Mouse (Mus musculus) midbrain, embryonic 12.5 days (tissue): ENCODE measurements around the gene Camsap1. TPM values are rescaled to one million over a fixed set of nuclear protein-coding genes. Genes with fewer than 3 reads are reported as not detected.

ENCODE experiments used
- ATAC-seq: fragments of 200-750 bp; cut with Nextera tagmentation; 2 replicates; pipeline ENCODE4 v1.8.0; 2017; ENCODE audit warnings: low read depth, moderate TSS enrichment, moderate library complexity; ENCODE audit not compliant: low FRiP score
- H3K27ac ChIP-seq: fragments of 300-500 bp; sonication (generic); replicated peaks from 2 replicates; pipeline ENCODE4 v1.5.1; 2016; ENCODE audit warnings: mild to moderate bottlenecking
- H3K27me3 ChIP-seq: fragments of 300-500 bp; sonication (generic); 2 replicates; pipeline ENCODE4 v1.6.1; 2016; ENCODE audit warnings: mild to moderate bottlenecking
- H3K36me3 ChIP-seq: fragments of 300-500 bp; sonication (generic); 2 replicates; pipeline ENCODE4 v1.6.1; 2016
- H3K4me1 ChIP-seq: fragments of 300-500 bp; sonication (generic); 2 replicates; pipeline ENCODE4 v1.6.1; 2016
- H3K4me2 ChIP-seq: fragments of 300-500 bp; sonication (generic); replicated peaks from 2 replicates; pipeline ENCODE4 v1.6.1; 2016; ENCODE audit warnings: mild to moderate bottlenecking, moderate library complexity
- H3K4me3 ChIP-seq: fragments of 300-500 bp; sonication (generic); 2 replicates; pipeline ENCODE4 v1.5.1; 2016; ENCODE audit warnings: mild to moderate bottlenecking
- H3K9ac ChIP-seq: fragments of 300-500 bp; sonication (generic); replicated peaks from 2 replicates; pipeline ENCODE4 v1.6.1; 2016; ENCODE audit warnings: mild to moderate bottlenecking, moderate library complexity
- H3K9me3 ChIP-seq: fragments of 300-500 bp; sonication (generic); 2 replicates; pipeline ENCODE4 v1.6.1; 2016; ENCODE audit warnings: mild to moderate bottlenecking
- WGBS: fragments of 180-500 bp; shearing (Covaris S2); methylation state at CpG from one replicate; pipeline ENCODE4 v1.1.7; 2016; 5-methylcytosine and 5-hydroxymethylcytosine counted together
- polyA plus RNA-seq: library from polyadenylated mRNA; unstranded; fragments of >200 nt; fragmentation: Nextera tagmentation; extraction: Ambion mirVana; gene quantifications from 2 replicates; pipeline ENCODE4 v1.2.1, GENCODE M21; 2016

Gene Camsap1
- polyA plus RNA-seq, 1 experiment from 2014 or later = 66.4 TPM

GRCm38 (mm10) chr2:26002001-26002400, 18.9 kb upstream of the Camsap1 start:
- Histone ChIP-seq H3K9ac (no peak overlapping the region), H3K4me3 (no peak overlapping the region), H3K27ac (no peak overlapping the region), H3K36me3 (peaks cover 78% of the 10 kb centered on the region), H3K4me2 (no peak overlapping the region), H3K27me3 (no peaks in the 10 kb centered on the region), H3K4me1 (no peaks in the 10 kb centered on the region), H3K9me3 (no peaks in the 10 kb centered on the region)
- no peak for ATAC-seq
- WGBS = 89% methylated on average over 2 of the region's 2 CpGs

- Histone ChIP-seq H3K36me3 (peaks cover 76% of the 10 kb centered on the region), H3K4me3 (no peak overlapping the region), H3K9me3 (no peaks in the 10 kb centered on the region), H3K9ac (no peak overlapping the region), H3K4me2 (no peak overlapping the region), H3K4me1 (no peaks in the 10 kb centered on the region), H3K27me3 (no peaks in the 10 kb centered on the region), H3K27ac (no peak overlapping the region)
- 96% methylated on average over 5 of the region's 5 CpGs for WGBS
- no peak for ATAC-seq
Measured at GRCm38 (mm10) chr2:26001136-26001535, 18.1 kb upstream of the Camsap1 start.

GRCm38 (mm10) chr2:25997716-25998115, 14.6 kb upstream of the Camsap1 start:
- no peak overlapping the region for H3K4me2 ChIP-seq
- H3K36me3 ChIP-seq = peaks cover 51% of the 10 kb centered on the region
- H3K4me1 ChIP-seq = no peaks in the 10 kb centered on the region
- WGBS = 94% methylated on average over 3 of the region's 3 CpGs
- no peak for ATAC-seq
- no peak overlapping the region for H3K4me3 ChIP-seq
- no peaks in the 10 kb centered on the region for H3K27me3 ChIP-seq
- no peak overlapping the region for H3K27ac ChIP-seq
- H3K9me3 ChIP-seq = no peaks in the 10 kb centered on the region
- H3K9ac ChIP-seq = no peak overlapping the region

GRCm38 (mm10) chr2:25994791-25995190, 11.7 kb upstream of the Camsap1 start:
- H3K4me1 ChIP-seq = no peaks in the 10 kb centered on the region
- no peak overlapping the region for H3K4me3 ChIP-seq
- H3K9ac ChIP-seq = no peak overlapping the region
- WGBS = 88% methylated on average over 3 of the region's 3 CpGs
- no peaks in the 10 kb centered on the region for H3K27me3 ChIP-seq
- ATAC-seq = no peak
- no peaks in the 10 kb centered on the region for H3K9me3 ChIP-seq
- no peak overlapping the region for H3K27ac ChIP-seq
- peaks cover 32% of the 10 kb centered on the region for H3K36me3 ChIP-seq
- no peak overlapping the region for H3K4me2 ChIP-seq

GRCm38 (mm10) chr2:25992285-25992684, 9.2 kb upstream of the Camsap1 start:
- Histone ChIP-seq H3K9ac (no peak overlapping the region), H3K36me3 (peaks cover 10% of the 10 kb centered on the region), H3K27ac (no peak overlapping the region), H3K27me3 (no peaks in the 10 kb centered on the region), H3K4me1 (no peaks in the 10 kb centered on the region), H3K9me3 (no peaks in the 10 kb centered on the region), H3K4me2 (no peak overlapping the region), H3K4me3 (no peak overlapping the region)
- ATAC-seq = no peak
- 90% methylated on average over 2 of the region's 2 CpGs for WGBS

GRCm38 (mm10) chr2:25989651-25990050, 6.6 kb upstream of the Camsap1 start:
- no peaks in the 10 kb centered on the region for H3K9me3 ChIP-seq
- 97% methylated on average over 1 of the region's 1 CpGs for WGBS
- H3K4me1 ChIP-seq = no peaks in the 10 kb centered on the region
- no peak for ATAC-seq
- no peak overlapping the region for H3K9ac ChIP-seq
- peaks cover 10% of the 10 kb centered on the region for H3K27me3 ChIP-seq
- H3K36me3 ChIP-seq = no peaks in the 10 kb centered on the region
- no peak overlapping the region for H3K4me3 ChIP-seq
- no peak overlapping the region for H3K27ac ChIP-seq
- H3K4me2 ChIP-seq = no peak overlapping the region

- peaks cover 6% of the 10 kb centered on the region for H3K4me1 ChIP-seq
- no peak overlapping the region for H3K27ac ChIP-seq
- ATAC-seq = no peak
- 85% methylated on average over 6 of the region's 6 CpGs for WGBS
- peaks cover 13% of the 10 kb centered on the region for H3K27me3 ChIP-seq
- H3K9me3 ChIP-seq = no peaks in the 10 kb centered on the region
- no peaks in the 10 kb centered on the region for H3K36me3 ChIP-seq
- H3K4me2 ChIP-seq = no peak overlapping the region
- H3K4me3 ChIP-seq = no peak overlapping the region
- no peak overlapping the region for H3K9ac ChIP-seq
Measured at GRCm38 (mm10) chr2:25987817-25988216, 4.7 kb upstream of the Camsap1 start.

- H3K27me3 ChIP-seq = peaks cover 13% of the 10 kb centered on the region
- no peak overlapping the region for H3K27ac ChIP-seq
- H3K4me2 ChIP-seq = no peak overlapping the region
- no peak overlapping the region for H3K9ac ChIP-seq
- WGBS = 61% methylated on average over 5 of the region's 5 CpGs
- no peak for ATAC-seq
- H3K9me3 ChIP-seq = no peaks in the 10 kb centered on the region
- no peak overlapping the region for H3K4me3 ChIP-seq
- peaks cover 11% of the 10 kb centered on the region for H3K4me1 ChIP-seq
- no peaks in the 10 kb centered on the region for H3K36me3 ChIP-seq
Measured at GRCm38 (mm10) chr2:25986601-25987000, 3.5 kb upstream of the Camsap1 start.

- Histone ChIP-seq H3K27me3 (peaks cover 13% of the 10 kb centered on the region), H3K4me2 (peak overlapping the region; percentile 95), H3K27ac (peak overlapping the region; percentile 94), H3K4me3 (peak overlapping the region; percentile 94), H3K9me3 (no peaks in the 10 kb centered on the region), H3K9ac (peak overlapping the region; percentile 99), H3K4me1 (peaks cover 44% of the 10 kb centered on the region), H3K36me3 (0 out of 2 replicates have a peak, but pooled peaks cover 5% of the 10 kb centered on the region)
- no peak; the same call in 1 of the 2 replicates for ATAC-seq
- WGBS = under 1% methylated on average over 53 of the region's 76 CpGs
Measured at GRCm38 (mm10) chr2:25982426-25983091, 523 bp downstream of the Camsap1 start.

- no peak for ATAC-seq
- H3K27ac ChIP-seq = peak overlapping the region; percentile 94; the same call in 1 of the 2 replicates
- peak overlapping the region; percentile 95 for H3K4me2 ChIP-seq
- WGBS = 2% methylated on average over 16 of the region's 16 CpGs
- H3K9ac ChIP-seq = peak overlapping the region; percentile 99
- no peaks in the 10 kb centered on the region for H3K9me3 ChIP-seq
- peak overlapping the region; percentile 94 for H3K4me3 ChIP-seq
- H3K27me3 ChIP-seq = peaks cover 13% of the 10 kb centered on the region
- H3K4me1 ChIP-seq = peaks cover 44% of the 10 kb centered on the region
- H3K36me3 ChIP-seq = 0 out of 2 replicates have a peak, but pooled peaks cover 5% of the 10 kb centered on the region
Measured at GRCm38 (mm10) chr2:25982052-25982425, 1.0 kb downstream of the Camsap1 start.

- no peak overlapping the region for H3K27ac ChIP-seq
- no peak overlapping the region for H3K9ac ChIP-seq
- 86% methylated on average over 4 of the region's 4 CpGs for WGBS
- ATAC-seq = no peak
- no peaks in the 10 kb centered on the region for H3K27me3 ChIP-seq
- no peak overlapping the region for H3K4me3 ChIP-seq
- H3K36me3 ChIP-seq = 0 out of 2 replicates have a peak, but pooled peaks cover 5% of the 10 kb centered on the region
- peaks cover 47% of the 10 kb centered on the region for H3K4me1 ChIP-seq
- H3K9me3 ChIP-seq = no peaks in the 10 kb centered on the region
- no peak overlapping the region for H3K4me2 ChIP-seq
Measured at GRCm38 (mm10) chr2:25978997-25979396, 4.1 kb downstream of the Camsap1 start.

GRCm38 (mm10) chr2:25977587-25978239, 5.4 kb downstream of the Camsap1 start:
- H3K4me2 ChIP-seq = no peak overlapping the region
- no peak overlapping the region for H3K9ac ChIP-seq
- no peak for ATAC-seq
- no peak overlapping the region for H3K4me3 ChIP-seq
- peaks cover 8% of the 10 kb centered on the region; the same call in 1 of the 2 replicates for H3K36me3 ChIP-seq
- H3K4me1 ChIP-seq = peaks cover 45% of the 10 kb centered on the region
- no peaks in the 10 kb centered on the region for H3K27me3 ChIP-seq
- H3K27ac ChIP-seq = no peak overlapping the region
- no peaks in the 10 kb centered on the region for H3K9me3 ChIP-seq
- 91% methylated on average over 7 of the region's 7 CpGs for WGBS
